Comparison of ENCODE assay signal across 12 mouse cellular contexts in the genomic region with DNA sequence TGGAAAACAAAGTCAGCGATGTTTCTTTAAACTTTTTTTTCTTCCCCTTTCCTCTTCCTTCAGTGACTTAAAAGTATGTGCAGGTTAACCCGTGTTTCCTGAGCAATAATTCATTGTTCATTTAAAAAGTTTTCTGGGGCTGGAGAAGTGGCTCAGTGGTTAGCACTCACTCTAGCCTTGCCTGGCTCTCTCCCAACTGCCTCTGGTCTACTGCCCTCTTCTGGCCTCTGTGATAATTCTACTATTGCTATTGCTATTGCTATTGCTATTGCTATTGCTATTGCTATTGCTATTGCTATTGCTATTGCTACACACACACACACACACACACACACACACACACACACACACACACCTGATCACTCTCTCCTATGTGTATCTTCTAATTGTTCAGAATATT. TPM values are rescaled to one million over a fixed set of nuclear protein-coding genes. Genes with fewer than 3 reads are reported as not detected.
DNase-seq lines count a peak whose midpoint lies in the region; ATAC-seq and TF ChIP-seq lines count a peak whose summit lies in the region.
"Had no signal": no experiment of that assay in that cellular context is flagged by ENCODE, and none has a peak within 500 bp of the region (broad histone marks: within the 10 kb centered on the region; RNA-seq: fewer than 3 reads in every experiment).

No protein-coding gene starts in this region.

- H3K9me3 ChIP-seq in kidney, postnatal 0 days (replicated peaks; ENCODE audit: low read length): no peaks in the 10 kb centered on the region
- H3K9me3 ChIP-seq in E14TG2a.4 (ENCODE audit: low read length): peaks cover 7% of the 10 kb centered on the region
- H3K9me3 ChIP-seq in forebrain, embryonic 14.5 days (replicated peaks; ENCODE audit: control insufficient read depth, low read length): no peaks in the 10 kb centered on the region
- H3K9me3 ChIP-seq: stomach, embryonic 15.5 days had no signal

- no peaks in the 10 kb centered on the region for H3K36me3 ChIP-seq in kidney, postnatal 0 days (ENCODE audit: insufficient read depth, low read length)
- no peaks in the 10 kb centered on the region for H3K36me3 ChIP-seq in E14TG2a.4 (ENCODE audit: insufficient read depth, low read length)
- no peaks in the 10 kb centered on the region for H3K36me3 ChIP-seq in forebrain, embryonic 14.5 days (ENCODE audit: control insufficient read depth, insufficient read depth, low read length)
- H3K36me3 ChIP-seq: stomach, embryonic 15.5 days had no signal

- no peak for ATAC-seq in kidney, postnatal 0 days (replicated peaks; ENCODE audit: low FRiP score, low read depth)
- no peak for ATAC-seq in forebrain, embryonic 14.5 days

- no peak overlapping the region for H3K4me3 ChIP-seq in kidney, postnatal 0 days (replicated peaks; ENCODE audit: low read depth, low read length)
- no peak overlapping the region for H3K4me3 ChIP-seq in E14TG2a.4 (replicated peaks; ENCODE audit: low read length)
- H3K4me3 ChIP-seq in forebrain, embryonic 14.5 days (ENCODE audit: low read depth, low read length): no peak overlapping the region
- H3K4me3 ChIP-seq: stomach, embryonic 15.5 days had no signal

- TF ChIP-seq CTCF in kidney, postnatal 0 days (IDR thresholded peaks at IDR 0.05; ENCODE audit: low read depth): peak; percentile 62
- TF ChIP-seq CTCF in E14TG2a.4 (conservative IDR thresholded peaks at IDR 0.05; ENCODE audit: low read length): peak; percentile 33

- H3K4me1 ChIP-seq in kidney, postnatal 0 days (replicated peaks; ENCODE audit: insufficient read depth, low read length): no peaks in the 10 kb centered on the region
- peaks cover 8% of the 10 kb centered on the region for H3K4me1 ChIP-seq in E14TG2a.4 (replicated peaks; ENCODE audit: low read depth, low read length)
- H3K4me1 ChIP-seq in forebrain, embryonic 14.5 days (ENCODE audit: control insufficient read depth, insufficient read depth, low read length): no peaks in the 10 kb centered on the region
- H3K4me1 ChIP-seq: stomach, embryonic 15.5 days had no signal

- H3K27ac ChIP-seq in kidney, postnatal 0 days: no peak overlapping the region
- no peak overlapping the region for H3K27ac ChIP-seq in forebrain, embryonic 14.5 days (ENCODE audit: low read depth, low read length)
- H3K27ac ChIP-seq: stomach, embryonic 15.5 days had no signal

- no peak overlapping the region for H3K4me2 ChIP-seq in kidney, postnatal 0 days (ENCODE audit: low read length)
- no peak overlapping the region for H3K4me2 ChIP-seq in forebrain, embryonic 14.5 days (ENCODE audit: low read length)
- H3K4me2 ChIP-seq: stomach, embryonic 15.5 days had no signal

- no peak overlapping the region for H3K9ac ChIP-seq in kidney, postnatal 0 days (ENCODE audit: low read depth, low read length)
- no peak overlapping the region for H3K9ac ChIP-seq in forebrain, embryonic 14.5 days (ENCODE audit: low read length)
- H3K9ac ChIP-seq: stomach, embryonic 15.5 days had no signal

- peak; percentile 73 for DNase-seq in kidney, postnatal 0 days (ENCODE audit: low spot score)
- no peak for DNase-seq in kidney, adult 18-20 months
- peak; percentile 65 for DNase-seq in adrenal gland, postnatal 14 days
- peak; percentile 63 for DNase-seq in lung, postnatal 36 days
- no peak for DNase-seq in urinary bladder, postnatal 14 days (ENCODE audit: low spot score)
- DNase-seq in forebrain, embryonic 14.5 days (ENCODE audit: low spot score): no peak
- no peak for DNase-seq in retina, embryonic 14.5 days (ENCODE audit: low spot score)
- DNase-seq: cerebellum, adult 8-10 months; layer of hippocampus, adult 9-11 months; midbrain, embryonic 14.5 days had no signal

- WGBS in kidney, postnatal 0 days: 38% methylated on average over 2 of the region's 2 CpGs
- 69% methylated on average over 2 of the region's 2 CpGs for WGBS in forebrain, embryonic 14.5 days

- no peaks in the 10 kb centered on the region for H3K27me3 ChIP-seq in kidney, postnatal 0 days (ENCODE audit: insufficient read depth, low read length)
- H3K27me3 ChIP-seq in E14TG2a.4 (ENCODE audit: insufficient read depth, low read length): no peaks in the 10 kb centered on the region
- no peaks in the 10 kb centered on the region for H3K27me3 ChIP-seq in forebrain, embryonic 14.5 days (replicated peaks; ENCODE audit: control insufficient read depth, insufficient read depth, low read length)
- H3K27me3 ChIP-seq: stomach, embryonic 15.5 days had no signal

RNA-seq across cellular contexts. Expression of gene Cggbp1, which starts 47.3 kb away (rescaled TPM):
- 64.2 and 66.4 TPM in 2 replicates for polyA plus RNA-seq in kidney, postnatal 0 days (2015; fragmentation: Nextera tagmentation; extraction: Ambion mirVana)
- total RNA-seq in adrenal gland, postnatal 14 days (2021): 126 and 131 TPM in 2 replicates
- polyA plus RNA-seq in forebrain, embryonic 14.5 days (2014; fragmentation: Nextera tagmentation; extraction: Ambion mirVana): 79.1 and 104 TPM in 2 replicates

RNA-seq across cellular contexts. Expression of gene Zfp654, which starts 47.6 kb away (rescaled TPM):
- polyA plus RNA-seq in kidney, postnatal 0 days (2015; fragmentation: Nextera tagmentation; extraction: Ambion mirVana): 5.1 TPM in 2 replicates
- total RNA-seq in adrenal gland, postnatal 14 days (2021): 19.3 and 20.3 TPM in 2 replicates
- 6.5 and 7.8 TPM in 2 replicates for polyA plus RNA-seq in forebrain, embryonic 14.5 days (2014; fragmentation: Nextera tagmentation; extraction: Ambion mirVana)

Comparison
In these comparisons a context has a peak if more than half of its experiments do, and no peak if none do; other contexts are left out.
1. DNase-seq: peak in kidney, postnatal 0 days (single experiment), adrenal gland, postnatal 14 days (single experiment) and lung, postnatal 36 days (single experiment); none in kidney, adult 18-20 months (single experiment), urinary bladder, postnatal 14 days (single experiment), forebrain, embryonic 14.5 days (single experiment) and retina, embryonic 14.5 days (single experiment).